Mouse (Mus musculus): ENCODE measurements around the gene Syce3. TPM values are rescaled to one million over a fixed set of nuclear protein-coding genes. Genes with fewer than 3 reads are reported as not detected.

Gene Syce3
- polyA plus RNA-seq, 1 experiment from 2014 or later = not detected

DNA sequence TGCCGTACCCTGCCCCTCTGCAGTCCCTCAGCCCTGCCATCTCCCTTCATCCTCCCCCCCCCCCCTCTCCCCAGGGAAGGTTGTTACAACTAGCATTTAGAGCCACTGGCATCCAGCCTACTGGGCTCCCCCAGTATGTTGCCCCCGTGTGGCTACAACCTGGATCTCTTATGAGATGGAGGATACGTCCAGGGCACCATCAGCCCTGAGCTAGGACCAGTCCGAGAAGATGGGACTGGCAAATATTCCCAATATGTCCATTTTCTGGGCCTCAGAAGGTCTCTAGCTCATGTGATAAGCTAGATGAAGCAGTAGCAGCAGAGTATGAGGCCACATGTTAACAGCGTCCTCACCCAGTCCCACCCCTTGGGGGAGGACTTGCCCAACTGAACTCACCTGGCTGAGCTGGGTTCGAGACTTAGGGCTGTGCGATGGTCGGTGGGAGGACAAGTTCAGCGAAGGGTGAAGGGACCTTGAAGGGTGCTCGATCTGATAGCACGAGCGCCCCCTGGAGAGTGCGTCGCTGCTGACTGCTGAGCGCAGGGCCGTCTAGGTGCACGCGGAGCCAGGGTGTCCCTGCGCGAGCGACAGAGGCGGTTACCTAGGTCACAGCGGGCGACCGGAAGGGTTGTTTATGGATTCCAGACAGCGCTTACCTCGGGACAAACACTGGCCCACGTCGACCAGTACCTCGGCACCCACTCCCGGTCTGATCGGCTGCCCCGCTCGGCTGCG, 37.1 kb downstream of the Syce3 start:
- Histone ChIP-seq H3K4me2 (peak overlapping the region; percentile 82), H3K27me3 (ENCODE audit: control insufficient read depth, insufficient read depth, low read length) (peaks cover 23% of the 10 kb centered on the region), H3K36me3 (ENCODE audit: control insufficient read depth, insufficient read depth, low read length) (peaks cover 33% of the 10 kb centered on the region), H3K9me3 (replicated peaks; ENCODE audit: control insufficient read depth, low read length) (no peaks in the 10 kb centered on the region), H3K9ac (ENCODE audit: low read depth, low read length) (peak overlapping the region; percentile 79), H3K27ac (ENCODE audit: low read depth, low read length) (peak overlapping the region; percentile 94), H3K4me1 (ENCODE audit: control insufficient read depth, insufficient read depth, low read length) (peaks cover 11% of the 10 kb centered on the region), H3K4me3 (ENCODE audit: low read depth, low read length) (peak overlapping the region; percentile 72)
- WGBS (ENCODE audit: insufficient replicate concordance) = 2% methylated on average over 35 of the region's 35 CpGs
- ATAC-seq (replicated peaks; ENCODE audit: insufficient number of reproducible peaks, low FRiP score, low TSS enrichment) = peak; percentile 71

DNA sequence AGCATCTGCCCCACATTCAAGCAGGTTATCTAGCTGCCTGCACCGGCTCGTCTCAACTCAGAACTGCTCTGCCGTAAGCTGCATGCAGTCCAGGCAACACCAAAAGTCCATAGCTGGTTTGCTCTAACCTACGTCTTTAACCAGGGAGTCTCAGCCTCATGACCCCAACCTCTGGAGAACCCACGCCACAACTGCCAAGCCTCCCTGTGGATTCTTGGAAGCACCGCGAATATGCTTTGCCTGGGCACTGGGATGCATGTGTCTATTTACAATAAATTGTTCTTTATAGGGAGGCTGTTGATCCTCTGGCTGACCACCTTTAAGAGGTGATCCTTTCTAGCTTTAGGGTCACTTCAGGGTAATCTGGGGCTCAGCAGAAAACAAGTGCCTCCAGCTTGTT, 37.8 kb downstream of the Syce3 start:
- H3K4me1 ChIP-seq (ENCODE audit: control insufficient read depth, insufficient read depth, low read length) = peaks cover 10% of the 10 kb centered on the region
- peaks cover 40% of the 10 kb centered on the region for H3K36me3 ChIP-seq (ENCODE audit: control insufficient read depth, insufficient read depth, low read length)
- peak overlapping the region; percentile 72 for H3K4me3 ChIP-seq (ENCODE audit: low read depth, low read length)
- no peaks in the 10 kb centered on the region for H3K9me3 ChIP-seq (replicated peaks; ENCODE audit: control insufficient read depth, low read length)
- peak overlapping the region; percentile 94; the same call in 1 of the 2 replicates for H3K27ac ChIP-seq (ENCODE audit: low read depth, low read length)
- 80% methylated on average over 7 of the region's 7 CpGs for WGBS (ENCODE audit: insufficient replicate concordance)
- peak overlapping the region; percentile 79; the same call in 1 of the 2 replicates for H3K9ac ChIP-seq (ENCODE audit: low read depth, low read length)
- ATAC-seq (replicated peaks; ENCODE audit: insufficient number of reproducible peaks, low FRiP score, low TSS enrichment) = no peak
- H3K27me3 ChIP-seq (ENCODE audit: control insufficient read depth, insufficient read depth, low read length) = peaks cover 16% of the 10 kb centered on the region
- peak overlapping the region; percentile 82 for H3K4me2 ChIP-seq

DNA sequence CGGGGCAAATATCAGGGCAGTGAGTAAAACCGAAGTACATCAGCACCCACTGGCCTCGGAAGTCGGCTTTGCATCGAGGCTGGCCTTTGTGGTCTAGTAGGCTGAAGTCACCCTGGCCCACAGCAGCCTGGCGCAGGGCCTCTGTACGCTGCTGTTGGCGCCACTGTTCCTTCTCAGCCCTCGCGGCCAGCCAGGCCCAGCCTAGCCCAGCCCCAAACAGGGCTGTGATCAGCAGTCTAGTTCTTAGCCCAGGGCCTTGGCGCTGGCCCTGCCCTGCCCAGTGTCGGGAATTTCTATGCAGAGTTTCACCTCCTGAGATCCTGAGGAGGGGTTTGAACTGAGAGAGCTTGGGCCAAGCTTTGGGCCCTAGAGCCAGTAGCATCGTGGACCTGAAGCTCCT, 38.2 kb downstream of the Syce3 start:
- peaks cover 10% of the 10 kb centered on the region; the same call in 1 of the 2 replicates for H3K4me1 ChIP-seq (ENCODE audit: control insufficient read depth, insufficient read depth, low read length)
- no peak for ATAC-seq (replicated peaks; ENCODE audit: insufficient number of reproducible peaks, low FRiP score, low TSS enrichment)
- peaks cover 12% of the 10 kb centered on the region for H3K27me3 ChIP-seq (ENCODE audit: control insufficient read depth, insufficient read depth, low read length)
- H3K4me2 ChIP-seq = no peak overlapping the region
- WGBS (ENCODE audit: insufficient replicate concordance) = 92% methylated on average over 13 of the region's 13 CpGs
- no peak overlapping the region for H3K9ac ChIP-seq (ENCODE audit: low read depth, low read length)
- peaks cover 42% of the 10 kb centered on the region for H3K36me3 ChIP-seq (ENCODE audit: control insufficient read depth, insufficient read depth, low read length)
- H3K27ac ChIP-seq (ENCODE audit: low read depth, low read length) = no peak overlapping the region
- H3K9me3 ChIP-seq (replicated peaks; ENCODE audit: control insufficient read depth, low read length) = no peaks in the 10 kb centered on the region
- H3K4me3 ChIP-seq (ENCODE audit: low read depth, low read length) = no peak overlapping the region

- Histone ChIP-seq H3K36me3 (ENCODE audit: control insufficient read depth, insufficient read depth, low read length) (peaks cover 61% of the 10 kb centered on the region), H3K27me3 (ENCODE audit: control insufficient read depth, insufficient read depth, low read length) (no peaks in the 10 kb centered on the region), H3K4me1 (ENCODE audit: control insufficient read depth, insufficient read depth, low read length) (no peaks in the 10 kb centered on the region), H3K4me3 (ENCODE audit: low read depth, low read length) (no peak overlapping the region), H3K9me3 (replicated peaks; ENCODE audit: control insufficient read depth, low read length) (no peaks in the 10 kb centered on the region), H3K9ac (ENCODE audit: low read depth, low read length) (no peak overlapping the region), H3K4me2 (no peak overlapping the region), H3K27ac (ENCODE audit: low read depth, low read length) (no peak overlapping the region)
- ATAC-seq (replicated peaks; ENCODE audit: insufficient number of reproducible peaks, low FRiP score, low TSS enrichment) = no peak
- WGBS (ENCODE audit: insufficient replicate concordance) = 87% methylated on average over 4 of the region's 4 CpGs
Observed at GRCm38 (mm10) chr15:89365141-89365551, 45.2 kb downstream of the Syce3 start.

- H3K4me2 ChIP-seq = no peak overlapping the region
- no peak overlapping the region for H3K4me3 ChIP-seq (ENCODE audit: low read depth, low read length)
- no peaks in the 10 kb centered on the region for H3K9me3 ChIP-seq (replicated peaks; ENCODE audit: control insufficient read depth, low read length)
- H3K36me3 ChIP-seq (ENCODE audit: control insufficient read depth, insufficient read depth, low read length) = peaks cover 48% of the 10 kb centered on the region
- WGBS (ENCODE audit: insufficient replicate concordance) = 94% methylated on average over 7 of the region's 7 CpGs
- no peak overlapping the region for H3K27ac ChIP-seq (ENCODE audit: low read depth, low read length)
- peaks cover 5% of the 10 kb centered on the region for H3K4me1 ChIP-seq (ENCODE audit: control insufficient read depth, insufficient read depth, low read length)
- H3K27me3 ChIP-seq (ENCODE audit: control insufficient read depth, insufficient read depth, low read length) = no peaks in the 10 kb centered on the region
- no peak overlapping the region for H3K9ac ChIP-seq (ENCODE audit: low read depth, low read length)
- no peak for ATAC-seq (replicated peaks; ENCODE audit: insufficient number of reproducible peaks, low FRiP score, low TSS enrichment)
Observed at GRCm38 (mm10) chr15:89363051-89363450, 47.3 kb downstream of the Syce3 start.

GRCm38 (mm10) chr15:89358784-89359183, 51.5 kb downstream of the Syce3 start:
- 58% methylated on average over 3 of the region's 3 CpGs for WGBS (ENCODE audit: insufficient replicate concordance)
- no peak overlapping the region for H3K4me2 ChIP-seq

DNA sequence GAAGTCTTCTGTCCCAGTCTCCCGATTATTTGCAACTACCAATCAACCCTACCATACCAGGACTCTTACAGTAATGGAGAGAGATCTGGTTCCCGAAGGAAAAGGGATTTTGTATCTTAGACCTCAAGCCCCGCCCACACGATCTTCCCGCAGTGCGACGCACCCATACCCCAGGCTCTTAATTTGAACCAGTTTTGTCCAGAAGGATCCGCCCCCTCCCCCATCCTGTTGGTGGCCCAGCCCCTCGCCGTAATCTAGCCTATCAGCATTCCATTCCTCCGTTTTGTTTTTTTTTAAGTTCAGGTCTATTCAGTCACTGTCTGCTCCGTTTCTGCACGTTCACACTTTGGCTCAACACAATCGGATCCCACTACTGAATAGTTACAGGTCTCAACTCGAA, 53.9 kb downstream of the Syce3 start:
- H3K36me3 ChIP-seq (ENCODE audit: control insufficient read depth, insufficient read depth, low read length) = peaks cover 26% of the 10 kb centered on the region
- under 1% methylated on average over 15 of the region's 15 CpGs for WGBS (ENCODE audit: insufficient replicate concordance)

More at GRCm38 (mm10) chr15:89358784-89359183, 51.5 kb downstream of the Syce3 start:
- Histone ChIP-seq H3K4me1 (ENCODE audit: control insufficient read depth, insufficient read depth, low read length) (peaks cover 19% of the 10 kb centered on the region), H3K9ac (ENCODE audit: low read depth, low read length) (no peak overlapping the region), H3K27me3 (ENCODE audit: control insufficient read depth, insufficient read depth, low read length) (no peaks in the 10 kb centered on the region), H3K27ac (ENCODE audit: low read depth, low read length) (no peak overlapping the region), H3K4me3 (ENCODE audit: low read depth, low read length) (no peak overlapping the region), H3K36me3 (ENCODE audit: control insufficient read depth, insufficient read depth, low read length) (peaks cover 20% of the 10 kb centered on the region), H3K9me3 (replicated peaks; ENCODE audit: control insufficient read depth, low read length) (no peaks in the 10 kb centered on the region)
- ATAC-seq (replicated peaks; ENCODE audit: insufficient number of reproducible peaks, low FRiP score, low TSS enrichment) = no peak

DNA sequence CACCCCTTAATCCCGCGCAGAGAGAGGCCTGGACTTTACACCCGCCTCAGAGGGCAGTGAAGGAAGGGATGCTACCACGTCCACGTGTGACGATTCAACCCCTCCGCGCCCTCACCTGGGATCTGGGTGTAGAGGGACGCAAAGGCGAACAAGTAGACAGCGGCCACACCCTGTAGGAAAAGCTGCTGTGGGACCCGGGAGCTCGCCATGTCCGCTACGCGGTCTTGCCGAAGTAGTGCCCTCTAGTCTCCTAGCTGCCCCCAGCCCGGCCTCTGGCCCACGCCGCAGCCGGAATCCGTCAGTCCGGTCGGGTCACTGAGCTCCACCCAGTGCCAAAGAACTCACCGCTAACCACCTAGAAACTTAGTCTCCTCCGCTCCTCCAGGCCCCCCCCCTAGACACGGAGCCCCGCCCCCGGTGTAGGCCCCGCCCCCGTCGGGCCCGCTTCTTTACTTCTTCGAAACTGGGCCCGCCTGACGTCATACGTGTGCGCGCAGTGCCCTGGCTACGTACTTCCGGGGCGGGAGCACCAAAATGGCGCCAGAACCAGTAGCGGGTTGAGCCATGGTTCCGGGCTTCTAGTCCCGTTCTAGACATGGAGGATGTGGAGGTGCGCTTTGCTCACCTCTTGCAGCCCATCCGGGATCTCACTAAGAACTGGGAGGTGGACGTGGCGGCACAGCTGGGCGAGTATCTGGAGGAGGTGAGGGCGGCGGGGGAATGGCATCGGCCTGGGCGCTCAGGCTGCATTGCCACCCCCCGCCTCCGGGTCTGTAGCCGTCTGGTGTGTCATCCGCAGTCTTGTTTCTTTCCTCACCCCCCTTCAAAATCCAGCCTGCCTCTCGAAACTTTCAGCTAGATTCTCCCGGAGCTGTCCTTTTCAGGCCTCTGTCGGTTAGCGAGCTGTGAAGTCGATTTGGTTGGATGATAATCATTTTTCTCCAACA, 54.8 kb downstream of the Syce3 start, which contains the start of the genes Lmf2 and Ncaph2:
Gene Lmf2 (minus strand): TSS at position 419 of the 947 bp plus-strand sequence.
Gene Ncaph2 (plus strand): TSS at position 479 of the 947 bp plus-strand sequence.
- Histone ChIP-seq H3K4me2 (peak within 1 kb of the TSS; percentile 88), H3K4me3 (ENCODE audit: low read depth, low read length) (peak within 1 kb of the TSS; percentile 85), H3K36me3 (ENCODE audit: control insufficient read depth, insufficient read depth, low read length) (peaks cover 24% of the 10 kb centered on the region), H3K9me3 (replicated peaks; ENCODE audit: control insufficient read depth, low read length) (no peaks in the 10 kb centered on the region), H3K4me1 (ENCODE audit: control insufficient read depth, insufficient read depth, low read length) (peaks cover 19% of the 10 kb centered on the region), H3K27ac (ENCODE audit: low read depth, low read length) (peak within 1 kb of the TSS; percentile 90), H3K9ac (ENCODE audit: low read depth, low read length) (peak within 1 kb of the TSS; percentile 92), H3K27me3 (ENCODE audit: control insufficient read depth, insufficient read depth, low read length) (no peaks in the 10 kb centered on the region)
- ATAC-seq (replicated peaks; ENCODE audit: insufficient number of reproducible peaks, low FRiP score, low TSS enrichment) = peak; percentile 89
- WGBS (ENCODE audit: insufficient replicate concordance) = under 1% methylated on average over 58 of the region's 64 CpGs

More for the DNA sequence above, 53.9 kb downstream of the Syce3 start:
- Histone ChIP-seq H3K9ac (ENCODE audit: low read depth, low read length) (peak overlapping the region; percentile 92), H3K4me3 (ENCODE audit: low read depth, low read length) (peak overlapping the region; percentile 85), H3K9me3 (replicated peaks; ENCODE audit: control insufficient read depth, low read length) (no peaks in the 10 kb centered on the region), H3K27ac (ENCODE audit: low read depth, low read length) (peak overlapping the region; percentile 90), H3K27me3 (ENCODE audit: control insufficient read depth, insufficient read depth, low read length) (no peaks in the 10 kb centered on the region), H3K4me2 (peak overlapping the region; percentile 88), H3K4me1 (ENCODE audit: control insufficient read depth, insufficient read depth, low read length) (peaks cover 19% of the 10 kb centered on the region)
- peak; percentile 71 for ATAC-seq (replicated peaks; ENCODE audit: insufficient number of reproducible peaks, low FRiP score, low TSS enrichment)
